Mouse (Mus musculus): ENCODE results near the gene Ckmt1. TPM values are rescaled to one million over a fixed set of nuclear protein-coding genes. Genes with fewer than 3 reads are reported as not detected.
"Not testable (repeated sequence)": the region's sequence is repeated elsewhere in the genome, so short reads cannot be mapped to it uniquely, and the experiment has no call there.

Gene Ckmt1
- total RNA-seq (2015; ENCODE audit: low replicate concordance): not detected in 2 replicates
- not detected in 2 replicates for total RNA-seq (2017; ENCODE audit: low replicate concordance)

DNA sequence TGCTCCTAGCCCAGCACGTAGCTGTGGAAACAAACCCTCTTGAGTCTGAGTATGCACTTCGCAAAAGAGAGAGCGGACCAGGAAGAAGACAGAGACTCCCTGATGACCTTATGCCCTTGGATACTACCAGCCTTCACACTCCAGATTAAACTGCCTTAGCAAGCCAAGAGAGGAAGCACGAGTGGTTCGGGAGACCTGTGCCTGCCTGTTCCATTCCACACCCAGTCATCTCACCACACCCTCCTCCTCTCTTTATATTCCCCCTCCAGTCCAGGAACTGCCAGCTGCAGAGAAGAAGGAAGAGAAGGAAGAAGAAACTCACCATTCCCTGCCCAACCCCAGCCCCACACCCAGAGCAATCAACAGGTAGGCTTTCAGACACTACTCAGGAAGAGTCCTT lies at the start of gene Ckmt1:
Gene Ckmt1 (plus strand): TSS at position 221 of the 400 bp plus-strand sequence.
- ATAC-seq (replicated peaks; ENCODE audit: low FRiP score, poor library complexity, severe bottlenecking): no peak

DNA sequence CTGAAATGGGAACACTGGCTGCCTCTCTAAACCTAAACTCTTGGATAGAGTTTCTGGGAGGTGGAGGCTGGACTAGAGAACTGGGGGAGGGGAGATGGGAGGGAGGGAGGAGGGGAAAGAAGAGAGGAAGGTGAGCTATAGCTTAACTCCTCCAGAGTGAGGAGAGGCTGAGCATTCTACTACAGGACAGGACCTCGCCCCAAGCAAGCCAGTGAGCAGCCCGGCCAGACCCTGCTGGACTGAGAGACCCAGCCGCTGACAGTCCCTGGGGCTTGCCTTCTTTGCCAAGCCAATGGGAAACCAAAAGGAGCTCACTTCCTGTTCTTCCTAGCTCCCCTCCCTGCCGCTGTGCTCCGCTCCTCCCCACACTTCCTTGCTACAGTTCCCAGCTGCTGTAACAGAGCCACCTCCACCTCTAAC lies 48.5 kb upstream of the Ckmt1 start:
- ATAC-seq (replicated peaks; ENCODE audit: low FRiP score, poor library complexity, severe bottlenecking): no peak

DNA sequence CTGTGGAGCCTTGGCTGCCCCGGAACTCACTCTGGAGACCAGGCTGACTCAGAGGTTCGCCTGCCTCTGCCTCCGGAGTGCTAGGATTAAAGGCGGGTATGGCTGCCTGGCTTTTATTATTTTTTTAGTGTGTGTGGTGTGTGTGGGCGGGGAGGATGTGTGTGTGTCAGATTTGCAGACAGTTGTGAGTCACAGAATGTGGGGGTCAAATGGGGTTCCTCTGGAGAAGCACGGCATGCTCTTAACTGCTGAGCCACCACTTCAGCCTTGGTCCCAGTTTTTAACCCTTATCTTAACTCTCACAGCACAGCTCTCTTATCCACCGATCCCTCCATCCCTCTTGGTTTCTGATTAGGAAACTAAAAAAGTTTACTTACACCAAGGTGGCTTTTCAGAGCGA lies 41.2 kb upstream of the Ckmt1 start:
- no peak for ATAC-seq (replicated peaks; ENCODE audit: low FRiP score, poor library complexity, severe bottlenecking)

DNA sequence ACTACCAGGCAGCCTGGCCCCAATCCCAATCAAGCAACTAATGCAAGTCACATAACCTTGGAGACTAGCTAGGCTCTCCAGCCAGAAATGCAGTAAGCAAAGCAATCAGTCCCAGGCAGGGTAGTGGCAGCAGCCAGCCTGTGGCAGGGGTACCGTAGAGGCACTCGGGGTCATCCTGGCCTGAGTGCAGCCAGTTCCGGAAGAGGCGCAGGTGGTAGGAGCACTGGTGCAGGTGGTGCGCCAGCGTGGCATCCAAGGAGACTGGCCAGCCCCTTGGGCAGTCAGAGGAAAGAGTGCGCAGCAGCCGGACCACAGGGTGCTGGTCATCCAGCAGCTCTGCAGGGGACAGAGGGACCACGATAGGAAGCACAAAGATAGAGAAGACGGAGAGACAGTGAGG lies 34.5 kb upstream of the Ckmt1 start:
- no peak for ATAC-seq (replicated peaks; ENCODE audit: low FRiP score, poor library complexity, severe bottlenecking)

DNA sequence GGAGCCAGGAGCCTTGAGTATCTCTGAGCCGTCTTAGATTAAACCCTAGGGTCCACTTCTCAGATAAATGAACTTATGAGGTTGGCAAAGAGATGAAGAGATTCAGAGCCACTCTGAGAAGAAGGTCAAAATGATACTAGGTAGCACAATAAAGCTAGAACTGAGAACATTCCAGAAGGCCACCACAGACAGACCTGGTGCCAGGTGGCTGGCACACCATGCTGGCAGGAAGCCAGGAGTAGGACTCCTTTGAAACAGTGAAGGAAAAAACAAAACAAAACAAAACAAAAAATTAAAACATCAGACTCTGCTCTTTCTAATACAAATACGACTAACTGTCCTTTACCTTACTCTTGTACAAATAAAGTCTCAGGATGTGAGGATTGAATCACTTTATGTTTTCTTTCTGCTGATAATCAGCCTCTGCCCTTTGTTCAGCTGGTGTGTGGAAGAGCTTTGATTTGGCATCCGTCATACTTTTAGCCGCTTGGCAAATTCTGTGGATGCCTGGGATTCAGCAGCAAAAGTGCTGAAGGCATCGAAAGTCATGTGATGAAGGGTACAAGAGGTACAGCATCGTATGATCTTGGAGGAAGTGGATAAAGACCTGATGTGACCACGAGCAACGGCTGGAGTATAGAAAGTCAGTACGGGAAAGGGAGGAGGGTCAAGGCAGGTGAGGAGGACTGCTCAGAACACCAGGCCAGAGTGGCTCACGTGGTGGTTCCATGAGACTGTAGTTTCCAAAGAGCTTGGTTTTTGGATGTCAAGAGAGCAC lies 33.6 kb upstream of the Ckmt1 start:
- ATAC-seq (replicated peaks; ENCODE audit: low FRiP score, poor library complexity, severe bottlenecking): no peak

DNA sequence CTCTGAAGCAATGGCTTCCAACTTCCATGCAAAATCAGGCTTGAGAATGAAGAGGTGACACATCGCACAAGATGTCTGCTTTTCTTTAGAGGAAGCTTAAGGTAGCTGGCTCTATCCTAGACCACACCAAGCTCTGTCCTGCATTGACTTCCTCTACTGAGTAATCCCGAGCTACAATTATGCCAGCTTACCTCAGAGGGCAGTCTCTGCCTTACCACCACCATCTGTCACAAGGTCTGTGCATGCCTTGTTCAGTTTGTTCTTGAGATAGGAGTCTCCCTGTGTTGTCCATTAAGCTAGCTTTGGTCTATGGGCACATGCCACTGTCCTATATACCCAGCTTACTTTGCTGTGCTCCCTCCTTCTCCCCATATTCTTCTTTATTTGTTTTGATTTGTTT lies 28.0 kb upstream of the Ckmt1 start:
- ATAC-seq (replicated peaks; ENCODE audit: low FRiP score, poor library complexity, severe bottlenecking): no peak

DNA sequence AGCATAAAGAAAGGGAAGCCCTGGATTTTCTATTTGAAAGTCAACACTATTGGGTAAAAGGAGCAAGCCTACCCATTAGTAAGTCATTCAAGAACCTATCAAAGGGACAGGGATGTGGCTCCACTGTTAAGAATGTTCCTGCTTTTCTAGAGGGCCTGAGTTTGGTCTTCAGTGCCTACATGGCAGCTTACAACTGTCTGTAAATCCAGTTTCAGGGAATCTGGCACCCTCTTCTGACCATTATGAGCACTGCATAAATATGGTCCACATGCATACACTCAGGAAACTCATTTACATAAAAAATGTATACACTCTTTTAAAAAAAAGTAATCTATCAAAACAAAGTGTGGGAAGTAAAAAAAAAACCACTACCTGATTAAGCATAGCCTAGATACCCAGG lies 18.5 kb upstream of the Ckmt1 start:
- ATAC-seq (replicated peaks; ENCODE audit: low FRiP score, poor library complexity, severe bottlenecking): no peak

DNA sequence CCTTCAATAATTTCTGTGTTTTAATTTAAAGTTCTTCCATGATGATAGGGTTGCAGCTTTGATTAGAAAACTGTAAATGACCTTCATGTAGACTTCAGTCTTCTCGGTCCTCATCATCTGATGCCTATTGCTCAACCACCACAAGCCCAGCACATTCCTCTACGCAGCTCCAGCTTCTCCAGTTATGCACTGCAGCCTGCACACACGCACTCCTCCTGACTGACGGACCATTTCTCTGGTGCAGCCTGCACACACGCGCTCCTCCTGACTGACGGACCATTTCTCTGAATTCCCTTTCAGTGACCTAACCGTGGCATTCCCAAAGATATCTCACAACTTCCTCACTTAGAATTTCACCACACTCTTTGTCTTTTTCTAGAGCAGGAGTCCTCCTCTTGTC lies 4.4 kb upstream of the Ckmt1 start:
- no peak for ATAC-seq (replicated peaks; ENCODE audit: low FRiP score, poor library complexity, severe bottlenecking)

DNA sequence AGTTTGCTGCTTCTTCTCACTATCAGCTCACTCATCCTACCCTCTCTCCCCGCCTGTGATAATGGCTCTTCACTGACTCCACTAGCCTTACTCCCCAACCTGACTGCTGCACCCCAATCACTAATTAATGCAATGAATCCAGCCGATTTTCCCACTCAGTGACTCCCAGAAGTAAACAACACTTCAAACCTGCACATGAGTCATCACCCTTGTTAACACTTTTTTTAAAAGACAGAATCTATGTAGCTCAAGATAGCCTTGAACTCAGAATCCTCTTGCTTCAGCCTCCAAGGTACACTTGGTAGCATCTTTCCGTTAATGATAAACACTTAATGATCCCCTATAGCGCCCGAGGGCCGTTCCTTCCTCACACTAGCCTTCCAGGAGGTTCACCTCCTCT lies 3.1 kb upstream of the Ckmt1 start:
- peak; percentile 8; the same call in 1 of the 2 replicates for ATAC-seq (replicated peaks; ENCODE audit: low FRiP score, poor library complexity, severe bottlenecking)

DNA sequence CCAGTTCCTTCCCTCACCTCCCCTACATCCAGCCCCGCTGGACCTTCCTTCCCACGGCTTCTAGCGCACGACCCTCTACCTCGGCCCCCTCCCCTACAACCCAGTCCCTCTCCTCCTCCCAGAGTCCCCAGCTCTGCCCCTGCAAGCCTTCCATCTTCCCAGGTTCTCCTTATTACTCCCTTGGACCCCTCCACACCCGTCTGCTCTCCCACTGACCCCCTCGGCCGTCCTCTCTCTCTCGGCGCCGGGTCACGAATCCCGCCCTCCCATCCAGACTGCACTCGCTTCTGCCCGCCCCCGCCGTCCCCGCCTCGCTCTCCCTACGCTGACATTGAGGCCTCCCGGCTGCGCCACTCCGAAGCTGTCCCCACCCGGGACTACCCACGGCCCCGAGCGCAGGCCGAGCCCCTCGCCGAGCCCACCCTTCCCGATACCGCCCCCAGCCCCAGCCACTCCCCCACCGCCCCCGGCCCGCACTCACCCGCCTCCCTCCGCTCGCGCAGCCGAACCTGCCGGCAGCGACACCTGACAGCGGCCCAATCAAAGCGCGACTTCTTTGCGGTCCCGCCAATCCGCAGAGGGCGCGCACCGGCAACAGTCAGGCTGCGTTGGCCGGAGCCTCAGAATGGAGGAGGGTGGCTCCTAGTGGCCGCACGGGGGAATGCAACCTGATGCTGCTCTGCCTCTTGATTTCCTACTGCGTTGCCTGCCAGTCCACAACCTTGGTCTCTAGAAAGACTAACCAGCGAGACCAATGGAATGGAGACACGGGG lies 2.5 kb upstream of the Ckmt1 start, which contains the start of gene Ppip5k1:
Gene Ppip5k1 (minus strand): TSS at position 577 of the 773 bp plus-strand sequence.
- ATAC-seq (replicated peaks; ENCODE audit: low FRiP score, poor library complexity, severe bottlenecking): peak; percentile 98

DNA sequence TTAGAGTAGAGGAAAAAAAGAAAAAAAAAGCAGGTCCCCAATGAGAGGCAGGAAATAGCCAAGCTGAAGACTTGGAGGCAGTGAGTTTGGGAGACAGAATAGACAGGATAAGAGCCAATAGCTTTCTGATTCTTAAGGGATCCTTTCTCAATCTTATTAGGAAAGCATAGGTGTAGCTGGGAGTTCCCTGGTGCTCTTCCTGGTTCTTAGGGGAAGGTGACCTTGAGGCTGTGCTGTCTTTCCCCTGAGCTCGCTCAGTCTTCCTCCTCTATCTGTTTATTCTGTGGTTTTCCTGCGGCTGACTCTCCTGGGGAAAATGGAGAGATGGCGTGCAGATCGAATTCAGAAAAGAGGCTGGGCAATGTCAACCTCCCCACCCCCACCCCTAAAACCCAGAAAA lies 447 bp downstream of the Ckmt1 start:
- no peak for ATAC-seq (replicated peaks; ENCODE audit: low FRiP score, poor library complexity, severe bottlenecking)

DNA sequence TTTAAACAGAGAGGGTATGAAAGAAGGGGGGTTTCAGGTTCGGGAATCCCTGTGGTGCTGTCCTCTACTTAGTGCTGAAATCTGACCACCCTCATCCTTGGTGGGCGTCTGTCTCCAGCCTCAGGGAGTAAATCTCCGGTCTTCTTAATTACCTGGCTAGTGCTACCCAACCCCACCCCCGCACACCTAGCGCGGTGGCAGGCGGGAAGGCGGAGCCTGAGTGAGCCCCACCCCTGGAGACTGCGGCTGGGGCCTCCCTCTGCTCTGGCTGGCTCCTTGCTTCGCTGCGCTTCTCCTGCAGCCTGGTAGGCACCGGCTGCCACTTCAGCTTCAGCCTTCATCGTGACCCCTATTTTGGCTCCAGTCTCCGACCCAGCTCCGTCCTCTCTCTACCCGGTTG lies 867 bp downstream of the Ckmt1 start:
- ATAC-seq (replicated peaks; ENCODE audit: low FRiP score, poor library complexity, severe bottlenecking): no peak

DNA sequence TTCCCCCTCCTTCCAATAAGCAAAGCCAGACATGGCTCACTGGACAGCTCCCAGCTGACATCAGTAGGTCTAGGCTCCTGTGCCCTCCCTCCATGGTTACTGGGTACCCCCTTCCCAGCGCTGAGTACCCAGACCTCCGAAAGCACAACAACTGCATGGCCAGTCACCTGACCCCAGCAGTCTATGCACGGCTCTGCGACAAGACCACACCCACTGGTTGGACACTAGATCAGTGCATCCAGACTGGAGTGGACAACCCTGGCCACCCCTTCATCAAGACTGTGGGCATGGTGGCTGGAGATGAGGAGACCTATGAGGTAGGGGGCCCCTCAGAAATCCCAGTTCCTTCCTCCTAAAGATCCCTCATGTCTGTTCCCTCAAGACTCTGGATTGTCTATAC lies 1.9 kb downstream of the Ckmt1 start:
- ATAC-seq (replicated peaks; ENCODE audit: low FRiP score, poor library complexity, severe bottlenecking): no peak

DNA sequence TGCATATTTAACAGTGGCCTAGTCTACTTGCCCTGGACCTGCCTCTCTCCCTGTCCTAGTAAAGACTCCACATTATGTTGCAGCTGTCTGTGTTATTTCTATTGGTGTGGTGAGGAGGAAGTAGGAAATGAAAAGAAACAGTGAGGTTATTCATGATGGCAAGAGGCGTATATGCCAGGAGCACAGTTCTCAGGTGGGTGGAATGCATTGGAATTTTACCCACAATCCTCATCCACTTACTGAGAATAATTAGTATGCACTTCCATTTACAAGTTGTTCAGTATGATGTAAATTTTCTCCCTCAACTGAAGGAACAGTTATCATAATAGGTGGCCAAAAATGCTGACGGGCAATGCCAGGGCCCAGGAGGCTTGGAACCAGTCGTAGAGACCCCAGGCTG lies 6.1 kb downstream of the Ckmt1 start:
- ATAC-seq (replicated peaks; ENCODE audit: low FRiP score, poor library complexity, severe bottlenecking): no peak

DNA sequence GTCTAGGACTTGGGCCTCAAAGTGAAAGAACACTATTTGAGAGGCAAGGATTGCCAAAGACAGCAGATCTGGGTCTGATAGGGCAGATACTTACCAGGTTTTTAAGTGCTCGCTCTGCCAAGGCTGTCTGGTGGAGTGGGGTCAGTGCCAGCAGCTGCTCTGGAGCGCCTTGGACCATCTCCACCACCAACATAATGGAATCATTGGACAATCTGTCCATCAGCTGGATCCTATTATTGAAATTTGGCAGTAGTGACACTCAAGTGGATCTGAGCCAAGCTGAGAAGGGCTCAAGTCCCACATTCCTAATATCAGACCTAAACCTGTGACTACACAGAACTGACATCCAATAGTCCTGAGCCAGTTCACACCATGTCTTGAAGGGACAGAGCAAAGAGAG lies 11.3 kb downstream of the Ckmt1 start:
- no peak for ATAC-seq (replicated peaks; ENCODE audit: low FRiP score, poor library complexity, severe bottlenecking)

DNA sequence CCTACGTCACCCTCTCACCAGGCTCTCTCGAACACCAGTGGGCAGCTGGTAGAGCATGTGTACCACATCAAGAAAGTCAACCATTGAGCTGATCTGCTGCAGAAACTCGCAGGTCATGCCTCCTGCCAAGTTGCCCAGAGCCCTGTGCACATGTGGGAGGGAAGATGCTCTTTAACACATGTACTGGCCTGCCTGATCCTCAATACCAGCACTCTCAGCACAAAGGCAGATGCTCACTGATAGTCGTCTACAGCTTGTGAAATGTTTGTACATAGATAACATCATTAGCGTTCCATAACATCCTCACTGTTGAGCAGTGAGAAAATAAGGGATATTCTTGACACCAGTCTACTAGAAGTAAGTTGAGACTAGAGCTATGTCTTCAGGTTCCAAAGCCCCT lies 13.4 kb downstream of the Ckmt1 start:
- ATAC-seq (replicated peaks; ENCODE audit: low FRiP score, poor library complexity, severe bottlenecking): no peak

DNA sequence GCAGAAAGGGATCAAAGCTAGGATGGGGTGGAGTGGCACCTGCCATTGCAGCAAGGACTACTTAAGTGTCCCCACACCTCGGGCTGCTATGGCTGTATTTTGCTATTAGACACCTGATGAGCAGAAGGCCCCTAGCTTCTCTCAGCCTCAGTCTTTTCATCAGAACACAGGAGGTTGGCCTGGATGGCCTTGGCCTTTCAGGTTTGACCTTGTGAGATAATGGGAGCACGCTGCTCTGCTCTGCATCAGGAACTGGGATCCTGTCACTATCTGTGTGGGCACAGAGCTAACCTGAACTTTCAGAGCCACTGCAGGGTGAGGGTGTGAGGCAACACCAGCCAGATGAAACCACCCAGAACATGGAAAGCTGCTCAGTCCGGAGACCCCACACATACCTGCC lies 14.8 kb downstream of the Ckmt1 start:
- ATAC-seq (replicated peaks; ENCODE audit: low FRiP score, poor library complexity, severe bottlenecking): no peak

DNA sequence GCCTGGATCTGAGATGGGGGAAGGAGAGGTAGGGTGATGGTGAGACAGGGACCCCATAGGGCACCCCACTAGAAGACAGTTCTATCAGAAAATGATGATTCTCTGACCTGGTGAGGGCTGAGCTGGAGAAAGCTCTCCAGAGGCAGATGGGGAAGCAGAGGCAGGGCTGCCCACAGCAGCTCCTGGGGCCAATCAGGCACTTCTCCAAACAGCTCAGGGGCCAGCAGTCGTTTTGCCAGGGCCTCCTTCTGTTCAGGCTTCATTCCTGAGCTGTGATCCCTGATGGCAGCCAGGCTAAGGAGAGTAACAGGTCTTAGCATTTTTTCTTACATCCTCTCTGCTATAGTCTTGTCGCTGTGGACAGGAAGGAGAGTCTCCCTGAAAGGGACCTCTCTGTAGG lies 17.3 kb downstream of the Ckmt1 start:
- ATAC-seq (replicated peaks; ENCODE audit: low FRiP score, poor library complexity, severe bottlenecking): no peak

DNA sequence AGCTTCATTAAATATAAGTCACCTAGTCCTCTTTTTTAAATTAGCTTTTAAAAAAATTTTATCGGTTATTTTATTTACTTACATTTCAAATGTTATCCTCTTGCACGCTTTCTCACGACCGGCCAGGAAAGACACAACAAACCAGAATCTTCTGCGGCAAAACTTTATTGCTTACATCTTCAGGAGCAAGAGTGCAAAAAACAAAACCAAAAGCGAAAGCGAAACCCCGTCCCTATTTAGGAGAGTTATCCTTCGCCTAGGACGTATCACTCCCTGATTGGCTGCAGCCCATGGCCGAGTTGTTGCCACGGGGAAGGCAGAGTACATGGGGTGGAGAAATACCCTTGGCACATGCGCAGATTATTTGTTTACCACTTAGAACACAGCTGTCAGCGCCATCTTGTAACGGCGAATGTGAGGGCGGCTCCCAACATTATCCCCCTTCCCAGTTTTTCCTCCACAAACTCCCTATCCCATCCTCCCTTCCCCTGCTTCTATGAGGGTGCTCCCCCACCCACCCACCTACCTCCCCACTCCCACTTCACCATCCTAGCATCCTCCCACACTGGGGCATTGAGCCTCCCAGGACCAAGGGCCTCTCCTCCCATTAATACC lies 29.6 kb downstream of the Ckmt1 start, which contains the start of gene Strc:
Gene Strc (minus strand): TSS at position 208 of the 615 bp plus-strand sequence.
- ATAC-seq (replicated peaks; ENCODE audit: low FRiP score, poor library complexity, severe bottlenecking): not testable (repeated sequence)

DNA sequence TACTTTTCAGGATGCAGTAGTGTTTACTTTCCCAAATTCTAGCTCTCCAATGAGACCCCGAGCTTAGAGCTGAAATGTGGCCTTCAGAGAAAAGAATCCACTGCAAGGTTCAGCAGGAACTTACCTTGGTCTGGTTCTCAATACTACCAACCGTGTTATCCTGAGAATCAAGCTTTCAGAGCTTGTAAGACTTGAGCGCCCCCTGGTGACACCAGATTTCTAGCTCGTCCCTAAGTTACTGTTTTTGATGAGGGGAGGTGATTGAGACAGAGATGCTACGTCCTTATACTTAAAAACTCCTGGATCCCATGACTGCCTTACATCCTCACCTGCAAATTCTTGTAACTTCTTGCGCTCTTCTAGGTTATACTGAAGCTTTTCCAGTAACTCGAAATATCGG lies 39.1 kb downstream of the Ckmt1 start:
- peak; percentile 78; the same call in 1 of the 2 replicates for ATAC-seq (replicated peaks; ENCODE audit: low FRiP score, poor library complexity, severe bottlenecking)
